Mouse (Mus musculus): ENCODE results near the gene Prkce.
A peak's percentile ranks its signal among the peaks of the same experiment; 100 is the strongest.

Prkce gene

DNA sequence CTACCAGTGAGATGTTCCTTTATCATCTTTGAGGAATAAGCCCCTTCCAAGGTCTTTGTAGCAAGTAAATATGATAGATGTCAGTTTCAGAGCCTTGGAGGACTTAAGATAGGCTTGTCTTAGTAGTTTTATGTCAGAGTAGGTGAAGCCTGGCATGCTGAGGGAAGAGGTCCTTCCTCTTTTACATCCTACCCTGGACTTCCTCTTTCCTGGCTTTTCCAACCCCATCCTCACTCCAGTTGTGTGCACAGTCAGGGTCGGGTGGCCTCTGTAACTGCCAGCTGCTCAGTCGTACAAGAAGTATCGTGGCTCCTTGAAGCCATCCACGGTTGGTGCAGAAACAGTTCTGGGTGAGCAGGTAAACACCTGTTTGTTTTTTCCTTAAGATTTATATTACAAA, 517.7 kb downstream of the Prkce start:
- no peak for DNase-seq (ENCODE audit: low spot score in 2 of 2)

DNA sequence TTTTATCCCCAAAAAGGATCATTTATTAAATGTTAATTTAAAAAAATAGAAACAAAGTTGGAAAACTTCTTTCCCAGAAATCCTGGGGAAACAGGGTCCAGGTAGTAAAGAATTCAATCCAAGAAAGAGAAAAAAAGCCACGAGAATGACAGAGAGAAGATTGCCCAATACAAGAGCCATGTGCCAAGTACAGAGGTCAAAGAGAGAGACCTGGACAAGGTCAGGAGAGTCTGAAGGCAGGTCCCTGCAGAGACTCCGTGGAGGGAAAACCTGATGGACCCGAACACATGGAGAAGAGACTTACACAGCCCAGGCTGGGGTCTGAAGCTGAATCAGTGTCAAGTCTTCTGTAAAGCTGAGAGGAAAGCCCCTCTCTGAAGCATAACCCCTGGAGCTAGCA, 519.4 kb downstream of the Prkce start:
- no peak for DNase-seq (ENCODE audit: low spot score in 2 of 2)

DNA sequence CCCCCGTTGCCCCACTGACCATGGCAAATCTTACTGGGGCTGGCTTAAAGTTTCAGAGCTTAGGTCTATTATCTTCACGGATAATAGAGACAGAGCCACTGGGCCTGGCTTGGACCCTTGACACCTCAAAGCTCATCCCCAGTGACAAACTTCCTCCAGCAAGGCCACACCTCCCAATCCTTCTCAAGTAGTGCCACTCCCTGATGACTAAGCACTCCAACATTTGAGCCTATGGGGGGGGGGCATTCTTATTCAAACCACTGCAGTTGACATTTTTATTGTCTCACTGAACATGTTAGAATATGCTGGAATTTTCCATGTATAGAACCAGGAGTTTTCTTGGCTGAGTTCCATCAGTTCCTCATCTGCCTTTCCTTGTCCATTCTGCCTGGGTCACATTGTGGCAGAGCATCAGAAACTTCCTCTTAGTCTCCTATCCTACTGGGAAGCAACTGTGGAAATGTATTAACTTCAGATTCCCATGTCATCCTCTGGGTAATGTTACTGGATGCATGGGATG, 523.3 kb downstream of the Prkce start:
- DNase-seq (ENCODE audit: low spot score in 2 of 2): no peak

DNA sequence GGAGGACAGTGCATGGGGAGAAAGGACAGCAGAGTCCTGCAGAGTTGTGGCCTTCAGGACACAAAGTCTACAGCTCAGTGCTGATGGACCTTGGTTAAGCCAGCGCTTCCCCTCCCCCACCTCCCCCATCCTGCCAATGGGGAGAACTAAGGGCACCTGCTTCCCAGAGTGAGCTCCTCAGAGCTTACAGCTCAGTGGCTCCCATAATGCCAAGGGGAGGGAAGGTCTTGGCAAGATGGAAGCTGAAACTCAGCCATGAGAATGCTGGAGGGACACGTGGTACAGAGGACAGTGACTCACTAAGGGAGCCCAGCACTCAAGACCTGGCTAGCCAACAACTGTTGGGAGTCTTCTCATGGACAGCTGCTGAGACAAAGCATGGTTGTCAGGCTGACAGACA, 530.2 kb downstream of the Prkce start:
- DNase-seq (ENCODE audit: low spot score in 2 of 2): peak; percentile 34 to 38

DNA sequence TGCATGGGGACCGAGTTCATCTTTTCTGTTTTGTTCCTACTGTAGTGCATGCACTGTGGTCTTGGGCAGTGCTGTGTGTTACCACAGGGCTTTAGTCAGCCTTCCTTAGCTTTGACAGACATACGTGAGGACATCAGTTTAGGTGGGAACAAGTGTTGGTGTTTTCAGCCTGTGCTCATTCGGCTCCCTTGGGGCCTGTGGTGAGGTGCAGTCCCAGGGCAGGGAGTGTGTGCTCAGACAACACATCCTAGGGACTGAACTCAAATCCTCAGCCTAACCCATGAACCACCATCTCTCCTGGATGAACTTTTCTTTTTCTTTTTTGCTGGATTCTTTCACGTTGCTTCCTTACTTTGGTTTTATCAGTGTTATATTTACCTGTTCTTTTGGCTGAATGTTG, 535.8 kb downstream of the Prkce start:
- DNase-seq (ENCODE audit: low spot score in 2 of 2): no peak

DNA sequence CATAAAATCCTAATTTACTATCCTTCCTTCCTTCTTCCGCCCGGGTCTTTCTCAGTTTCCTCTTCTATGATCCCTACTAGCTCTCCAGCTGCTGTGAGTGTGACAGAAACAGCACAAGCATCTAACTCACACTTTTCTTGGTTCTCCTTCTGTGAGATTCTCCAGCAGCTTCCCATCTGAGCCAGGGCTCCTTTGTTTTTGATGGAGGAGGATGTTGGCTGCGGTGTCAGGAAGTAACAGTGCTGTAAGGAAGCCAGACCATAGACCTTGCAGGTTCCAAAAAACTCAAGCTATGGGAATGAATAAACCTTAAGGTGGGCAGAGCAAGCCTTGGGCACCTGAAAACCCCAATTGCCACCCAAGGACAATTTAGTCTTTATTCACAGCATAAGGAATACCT, 537.7 kb downstream of the Prkce start:
- DNase-seq (ENCODE audit: low spot score in 2 of 2): peak; percentile 39 to 52

DNA sequence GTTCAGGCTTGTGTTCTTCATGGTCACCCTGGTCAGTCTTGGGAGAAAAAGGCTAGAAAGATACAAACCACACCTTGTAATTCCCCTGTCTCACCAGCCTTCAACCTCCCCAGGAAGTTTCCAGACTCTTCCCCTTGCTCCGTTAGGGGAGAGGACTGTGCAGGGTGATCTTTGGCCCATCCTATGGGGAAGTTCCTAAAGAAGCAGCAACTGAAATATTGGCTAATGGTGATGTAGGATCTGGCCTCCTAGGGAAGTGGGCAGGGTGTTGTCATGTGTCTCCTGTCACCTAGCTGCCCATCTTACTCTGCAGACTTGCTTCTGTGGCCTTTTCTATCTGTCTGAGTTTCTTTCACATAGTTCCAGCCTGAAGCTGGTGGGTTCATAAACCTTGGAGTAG, 538.9 kb downstream of the Prkce start:
- DNase-seq (ENCODE audit: low spot score in 2 of 2): no peak
